Mouse (Mus musculus): Measurements from ENCODE around the gene Pde8a.

The Pde8a gene

DNA sequence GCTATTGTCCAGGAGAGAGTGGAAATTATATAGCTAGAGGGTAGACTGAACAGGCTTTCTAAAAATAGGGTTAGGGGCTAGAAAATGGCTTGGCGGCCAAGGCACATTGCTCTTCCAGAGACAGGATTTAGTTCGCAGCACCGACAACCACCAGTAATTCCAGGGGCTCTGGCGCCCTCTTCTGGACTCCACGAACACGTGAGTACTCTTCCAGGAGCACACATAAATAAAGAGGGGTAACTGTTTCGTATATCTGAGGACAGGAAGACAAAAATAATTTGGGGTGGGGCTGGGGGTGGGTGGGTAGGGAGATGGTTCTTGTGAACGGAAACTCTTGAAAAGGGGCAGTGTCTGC is 123.0 kb downstream of the Pde8a start:
- DNase-seq (ENCODE audit: low spot score), result no peak

DNA sequence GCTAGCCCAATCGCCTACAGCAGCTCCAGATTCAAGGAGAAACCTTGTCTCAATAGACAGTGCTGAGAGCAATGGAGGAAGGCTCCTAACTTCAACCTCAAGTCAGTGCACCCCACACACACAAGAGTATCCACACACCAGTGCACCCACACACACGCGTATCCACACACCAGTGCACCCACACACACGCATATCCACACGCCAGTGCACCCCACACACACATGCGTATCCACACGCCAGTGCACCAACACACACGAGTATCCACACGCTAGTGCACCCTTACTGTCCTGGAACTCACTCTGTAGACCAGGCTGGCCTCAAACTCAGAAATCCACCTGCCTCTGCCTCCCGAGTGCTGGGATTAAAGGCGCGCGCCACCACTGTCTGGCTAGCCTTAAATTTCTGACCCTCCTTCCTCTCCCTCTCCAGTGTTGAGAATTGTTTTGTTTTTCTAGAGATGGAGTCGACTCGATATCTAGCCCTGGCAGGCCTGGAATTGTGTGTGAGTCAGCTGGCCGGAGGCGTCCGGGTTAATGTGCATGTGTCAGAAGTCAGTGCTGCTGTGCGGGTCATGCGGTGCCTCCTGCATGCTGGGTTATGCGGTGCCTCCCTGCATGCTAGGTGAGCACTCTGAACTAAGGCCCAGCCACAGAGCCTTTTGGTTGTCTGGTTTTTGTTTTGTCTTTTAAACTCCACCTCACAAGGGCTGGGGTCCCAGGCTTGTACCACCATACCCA is 124.6 kb downstream of the Pde8a start:
- no peak for DNase-seq (ENCODE audit: low spot score)

- no peak for DNase-seq (ENCODE audit: low spot score)
Measured at GRCm38 (mm10) chr7:81338522-81338873, 125.1 kb downstream of the Pde8a start.

DNA sequence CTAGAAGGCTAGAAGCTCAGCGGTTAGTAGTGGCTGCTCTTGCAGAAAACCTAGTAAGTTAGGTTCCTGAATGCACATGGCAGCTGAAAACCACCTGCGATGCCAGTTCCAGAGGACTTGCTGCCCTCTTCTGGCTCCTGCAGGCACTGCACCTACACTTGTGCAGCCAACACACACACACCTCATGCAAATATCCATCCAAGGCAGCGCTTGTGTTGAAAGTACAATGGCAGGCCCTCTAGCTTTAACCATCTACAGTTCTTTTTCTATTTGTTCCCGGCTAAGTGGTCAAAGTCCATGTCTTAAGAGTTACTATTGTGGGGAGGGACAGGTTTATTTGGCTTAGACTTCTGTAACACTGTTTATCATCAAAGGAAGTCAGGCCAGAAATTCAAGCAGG is 126.4 kb downstream of the Pde8a start:
- DNase-seq (ENCODE audit: low spot score), result peak; percentile 49

DNA sequence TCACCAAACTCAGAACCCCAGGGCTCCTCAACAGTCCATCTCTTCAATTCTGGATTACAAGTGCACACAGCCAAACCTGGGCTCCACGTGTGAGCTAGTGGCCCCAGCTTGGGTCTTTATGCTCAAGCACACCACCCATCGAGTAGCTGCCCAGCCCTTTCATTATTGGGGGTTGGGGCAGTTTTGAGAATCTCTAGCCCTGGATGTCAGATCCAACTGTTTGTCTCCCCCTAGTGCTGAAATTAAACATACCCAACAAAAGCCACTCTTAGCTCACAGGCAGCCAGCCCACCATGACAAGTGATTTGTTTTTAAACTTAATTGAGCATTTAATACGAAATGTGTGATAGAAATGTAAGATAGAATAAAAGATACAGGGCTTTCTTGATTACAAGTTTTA is 128.2 kb downstream of the Pde8a start:
- no peak for DNase-seq (ENCODE audit: low spot score)

GRCm38 (mm10) chr7:81342356-81343094 is 129.1 kb downstream of the Pde8a start:
- DNase-seq (ENCODE audit: low spot score), result no peak

DNA sequence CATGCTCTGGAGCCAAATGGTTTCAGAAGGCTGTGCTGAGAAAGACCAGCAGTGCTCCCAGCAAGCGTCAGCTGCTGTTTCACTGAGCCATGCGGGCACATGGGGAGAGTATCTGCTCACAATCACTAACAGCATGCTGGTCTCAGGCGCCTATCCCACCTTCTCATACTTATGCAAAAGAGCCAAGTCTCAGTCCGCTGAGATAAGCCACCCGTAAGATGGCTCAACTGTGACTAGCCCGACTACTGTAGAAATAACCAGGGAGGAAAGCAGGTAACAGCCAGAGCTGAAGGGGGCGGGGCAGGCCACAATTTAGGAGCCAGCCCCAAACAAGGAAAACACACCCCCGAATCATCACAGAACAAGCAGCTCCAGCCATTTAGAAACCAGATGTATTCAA is 129.9 kb downstream of the Pde8a start:
- no peak for DNase-seq (ENCODE audit: low spot score)

- no peak for DNase-seq (ENCODE audit: low spot score)
Measured at GRCm38 (mm10) chr7:81343831-81344230, 130.4 kb downstream of the Pde8a start.

DNA sequence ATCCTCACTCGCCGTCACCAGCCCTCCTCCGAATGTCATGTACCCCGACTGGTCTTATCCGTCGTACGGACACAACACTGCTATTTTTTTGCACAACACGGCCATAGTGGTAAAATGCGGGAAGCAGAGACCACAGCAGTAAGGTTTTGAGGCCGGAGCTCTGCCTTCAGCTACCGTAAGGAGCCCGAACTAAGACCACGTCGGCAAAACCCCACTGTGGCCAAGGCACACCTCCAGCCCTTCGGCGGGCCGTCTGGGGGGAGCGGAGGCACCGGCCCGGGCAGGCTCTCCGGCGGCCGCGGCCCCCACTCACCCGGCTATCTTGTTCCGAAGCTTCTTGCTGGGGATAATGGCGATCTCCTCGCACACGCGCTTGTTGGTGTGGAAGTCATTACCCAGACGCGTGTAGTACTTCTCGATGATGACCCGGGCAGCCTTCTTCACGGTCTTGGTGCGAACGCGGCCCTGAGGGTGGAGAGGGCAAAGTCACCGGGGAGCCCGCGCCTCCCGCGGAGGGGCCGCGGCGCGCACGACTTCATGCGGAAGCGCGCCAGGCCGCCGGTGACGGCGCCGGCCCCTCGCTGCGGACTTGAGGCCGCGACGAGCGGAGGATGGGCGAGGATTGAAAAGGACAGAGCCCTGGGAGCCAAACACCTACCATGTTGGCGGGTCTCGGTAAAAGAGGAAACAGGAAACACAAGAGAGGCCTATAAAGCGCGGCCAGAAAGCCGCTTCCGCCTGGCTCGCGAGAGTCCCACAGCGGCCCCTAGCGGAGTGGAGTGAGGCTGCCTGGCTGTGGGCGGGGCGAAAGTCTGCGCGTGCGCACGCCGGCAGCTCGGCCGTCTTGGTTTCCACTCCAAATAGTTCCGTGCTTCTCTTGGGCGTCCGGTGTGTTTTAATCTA is 131.4 kb downstream of the Pde8a start, which contains the start of gene Rps17:
Rps17 (minus strand) TSS at position 711 of the 903 bp plus-strand sequence.
- peak; percentile 97 for DNase-seq (ENCODE audit: low spot score)

GRCm38 (mm10) chr7:81345447-81346170 is 132.2 kb downstream of the Pde8a start:
- no peak for DNase-seq (ENCODE audit: low spot score)

- DNase-seq (ENCODE audit: low spot score), result no peak
Measured at GRCm38 (mm10) chr7:81348206-81348605, 134.8 kb downstream of the Pde8a start.

DNA sequence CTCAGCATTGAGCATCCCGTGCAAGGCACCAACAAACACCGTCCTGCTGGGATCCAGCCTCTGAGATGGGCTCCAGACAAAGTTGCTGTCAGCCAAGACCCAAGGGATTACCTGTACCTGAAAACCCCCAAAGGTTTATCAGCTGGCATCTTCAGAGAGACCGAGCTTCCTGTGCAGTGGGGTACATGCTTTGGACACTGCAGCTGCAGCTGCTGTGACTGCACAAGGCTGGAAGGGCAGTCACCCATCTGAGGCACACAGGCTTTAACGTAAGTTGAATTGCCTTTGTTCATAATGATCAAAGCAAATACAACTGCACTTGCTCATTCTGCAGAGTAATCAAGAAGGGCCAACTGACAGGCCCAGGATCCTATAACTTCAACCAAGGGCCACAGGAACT is 138.4 kb downstream of the Pde8a start:
- DNase-seq (ENCODE audit: low spot score), result no peak

DNA sequence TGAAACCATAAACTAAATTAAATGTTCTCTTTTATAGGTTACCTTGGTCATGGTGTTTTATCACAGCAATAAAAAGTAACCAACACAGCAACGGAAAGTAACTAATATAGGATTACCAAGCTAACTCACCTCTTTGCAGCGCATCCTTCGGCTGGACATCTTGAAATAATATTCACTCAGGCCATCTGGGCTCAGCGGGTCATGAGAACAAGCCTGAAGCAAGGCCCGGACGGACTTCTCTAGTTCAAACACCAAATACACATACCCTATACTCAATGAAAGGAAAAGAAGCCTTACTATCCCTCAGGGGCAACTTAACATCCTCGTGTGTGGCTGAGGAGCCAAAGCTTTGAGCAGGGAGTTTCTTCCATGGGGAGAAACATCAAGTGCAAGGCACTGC is 142.3 kb downstream of the Pde8a start:
- DNase-seq (ENCODE audit: low spot score), result no peak

DNA sequence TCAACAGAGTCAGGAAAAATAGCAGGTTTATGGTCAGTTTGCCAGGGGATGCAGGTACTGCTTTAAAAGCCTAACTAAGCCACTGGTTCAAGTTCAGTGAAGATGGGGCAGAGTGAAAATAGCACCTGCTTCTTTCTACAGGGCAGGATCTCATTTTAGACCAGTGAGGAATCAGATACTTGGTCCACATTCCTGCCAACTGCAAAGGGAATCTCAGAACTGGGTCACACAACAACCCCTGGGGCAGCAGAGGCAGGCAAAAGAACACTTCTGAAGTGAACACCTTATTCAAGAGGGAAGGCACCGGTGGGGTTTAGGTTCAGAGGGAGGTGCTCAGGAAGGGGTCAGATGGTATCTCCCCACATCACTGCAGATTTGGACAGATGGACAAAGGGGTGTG is 143.0 kb downstream of the Pde8a start:
- DNase-seq (ENCODE audit: low spot score), result no peak

DNA sequence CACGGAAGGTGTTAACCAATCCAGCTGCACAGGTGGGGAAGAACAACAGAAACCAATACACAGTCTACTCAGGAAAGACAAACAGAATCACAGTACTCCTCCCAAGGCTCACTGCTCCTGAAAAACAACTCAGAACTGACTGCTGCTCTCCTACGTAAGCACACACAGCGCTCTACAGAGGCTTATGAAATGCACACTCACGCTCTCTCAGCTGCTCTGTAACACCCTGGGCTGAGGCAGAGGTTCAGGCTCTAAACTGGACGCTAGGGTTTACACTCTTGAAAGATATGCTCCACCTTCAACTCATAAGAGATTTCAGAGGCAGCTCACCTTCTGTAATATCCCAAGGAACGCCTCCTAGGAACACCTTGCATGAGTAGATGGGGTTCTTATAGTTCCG is 143.6 kb downstream of the Pde8a start:
- DNase-seq (ENCODE audit: low spot score), result no peak

- DNase-seq (ENCODE audit: low spot score), result no peak
Measured at GRCm38 (mm10) chr7:81367946-81368345, 154.6 kb downstream of the Pde8a start.

- peak; percentile 84 for DNase-seq (ENCODE audit: low spot score)
Measured at GRCm38 (mm10) chr7:81369724-81370123, 156.3 kb downstream of the Pde8a start.

DNA sequence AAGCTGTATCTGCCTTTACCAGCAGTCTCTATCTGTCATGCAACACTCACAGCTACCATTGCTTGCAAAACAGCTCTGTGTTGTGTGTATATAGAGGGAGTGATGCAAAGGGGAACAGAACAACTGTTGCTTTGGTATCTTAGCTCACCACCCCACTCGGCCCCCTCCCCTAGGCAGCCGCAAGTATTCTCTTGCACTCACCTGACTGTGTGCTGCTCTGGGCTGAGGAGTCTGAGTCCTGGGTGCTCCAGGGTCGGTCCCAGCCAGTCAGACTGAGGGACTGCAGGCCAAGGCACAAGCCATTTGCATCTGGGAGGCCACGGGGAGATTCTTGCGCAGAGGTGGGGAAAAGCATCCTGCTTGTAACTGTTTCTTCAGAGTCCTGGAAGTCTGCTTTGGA is 158.4 kb downstream of the Pde8a start:
- DNase-seq (ENCODE audit: low spot score), result peak; percentile 15

DNA sequence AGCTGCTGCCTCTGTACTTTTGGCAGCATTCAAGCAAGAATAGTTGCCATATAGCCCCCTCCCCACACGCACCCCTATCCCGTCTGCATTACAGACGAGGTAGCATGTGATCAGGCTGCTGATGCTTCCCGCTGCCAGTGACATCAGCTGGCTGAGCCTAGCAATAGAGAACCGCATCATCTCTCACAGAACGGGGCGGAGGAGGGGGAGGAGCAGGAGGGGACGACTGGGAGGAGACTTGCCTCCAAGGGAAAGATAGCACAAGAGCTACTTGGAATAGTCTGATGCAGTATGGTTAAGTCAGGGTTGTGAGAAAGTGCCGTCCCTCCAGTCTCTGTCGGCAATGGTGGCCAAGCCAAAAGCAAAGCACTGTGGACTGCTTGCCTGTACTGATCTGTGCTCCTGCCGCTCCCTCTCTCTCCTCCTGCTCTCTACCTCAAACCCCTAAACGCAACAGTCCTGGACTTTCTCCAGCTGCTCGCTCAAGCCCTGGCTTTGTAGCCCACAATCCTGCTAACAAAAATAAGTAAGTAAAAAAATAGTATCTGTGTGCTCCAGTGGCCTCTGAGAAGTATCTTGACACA is 159.0 kb downstream of the Pde8a start:
- peak; percentile 81 for DNase-seq (ENCODE audit: low spot score)

GRCm38 (mm10) chr7:81379363-81379762 is 166.0 kb downstream of the Pde8a start:
- DNase-seq (ENCODE audit: low spot score), result no peak
